Mouse (Mus musculus) E14TG2a.4 (cell line): ENCODE results near the gene Pak4.

Experiments
- H3K27me3 ChIP-seq: 2 replicates; pipeline ENCODE4 v1.6.1; 2014; ENCODE audit warnings: low read length, control low read depth; ENCODE audit not compliant: insufficient read depth
- H3K36me3 ChIP-seq: 2 replicates; pipeline ENCODE4 v1.6.1; 2014; ENCODE audit warnings: low read length, control low read depth; ENCODE audit not compliant: insufficient read depth
- H3K4me1 ChIP-seq: replicated peaks from 2 replicates; pipeline ENCODE4 v1.6.1; 2014; ENCODE audit warnings: low read depth, low read length, control low read depth
- H3K4me3 ChIP-seq: replicated peaks from 2 replicates; pipeline ENCODE4 v1.5.1; 2014; ENCODE audit warnings: mild to moderate bottlenecking, low read length
- H3K9me3 ChIP-seq: 2 replicates; pipeline ENCODE4 v1.6.1; 2014; ENCODE audit warnings: low read length, control low read depth
- CTCF ChIP-seq: conservative IDR thresholded peaks from 2 replicates; pipeline ENCODE4 v1.5.1; 2014; ENCODE audit warnings: low read length
- NANOG ChIP-seq: IDR thresholded peaks from 2 replicates; pipeline ENCODE4 v1.6.1; 2014; ENCODE audit warnings: borderline replicate concordance, low read length, mixed read lengths
- POU5F1 ChIP-seq: IDR thresholded peaks from 2 replicates; pipeline ENCODE4 v1.6.1; 2014; ENCODE audit warnings: low read length, borderline replicate concordance

Pak4 gene

GRCm38 (mm10) chr7:28572689-28573088 is 25.3 kb downstream of the Pak4 start:
- no peak for TF ChIP-seq POU5F1
- no peak for TF ChIP-seq NANOG
- TF ChIP-seq CTCF = no peak
- H3K9me3 ChIP-seq = no peaks in the 10 kb centered on the region
- peaks cover 89% of the 10 kb centered on the region for H3K36me3 ChIP-seq
- peaks cover 100% of the 10 kb centered on the region for H3K4me1 ChIP-seq
- no peaks in the 10 kb centered on the region for H3K27me3 ChIP-seq
- H3K4me3 ChIP-seq = no peak overlapping the region

GRCm38 (mm10) chr7:28570982-28571682 is 26.9 kb downstream of the Pak4 start:
- Histone ChIP-seq H3K36me3 (peaks cover 93% of the 10 kb centered on the region), H3K4me3 (peak overlapping the region; percentile 17; the same call in 1 of the 2 replicates), H3K27me3 (no peaks in the 10 kb centered on the region), H3K9me3 (no peaks in the 10 kb centered on the region), H3K4me1 (peaks cover 99% of the 10 kb centered on the region)
- no peak for TF ChIP-seq NANOG
- no peak for TF ChIP-seq POU5F1
- no peak for TF ChIP-seq CTCF

DNA sequence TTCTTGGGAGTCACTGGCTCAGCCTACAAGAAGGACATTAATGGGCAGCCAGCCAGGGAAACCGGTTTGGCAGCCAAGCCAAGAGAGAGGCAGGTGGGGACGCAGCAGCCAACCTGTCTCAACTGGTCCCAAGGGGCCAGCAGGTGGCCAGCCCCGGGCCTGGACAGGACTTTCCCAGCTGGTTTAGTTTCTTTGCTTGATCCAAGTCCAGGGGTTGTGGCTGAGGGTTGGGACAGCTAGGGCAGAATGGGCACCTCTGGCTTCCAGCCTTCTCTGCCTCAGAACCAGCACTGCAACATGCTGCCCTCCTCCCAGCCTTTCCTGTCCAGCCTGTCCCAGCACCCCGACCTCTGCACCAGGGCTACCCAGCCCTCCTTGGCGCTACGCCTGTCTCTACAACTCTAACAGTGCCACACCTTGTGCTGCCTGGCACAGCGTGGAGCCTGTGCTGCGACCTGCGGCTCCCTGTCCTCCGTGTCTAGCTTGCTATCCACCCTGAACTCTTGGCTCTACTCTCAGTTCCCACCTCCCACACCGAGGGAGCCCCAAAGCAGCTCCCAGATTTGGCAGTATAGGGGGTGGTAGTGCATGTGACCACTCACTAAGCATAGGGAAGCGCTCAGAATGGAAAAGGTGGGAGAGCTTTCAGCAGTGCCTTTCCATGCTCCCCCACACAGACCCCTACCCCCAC is 27.5 kb downstream of the Pak4 start:
- TF ChIP-seq CTCF (no peak), POU5F1 (no peak), NANOG (no peak)
- H3K36me3 ChIP-seq = peaks cover 93% of the 10 kb centered on the region
- H3K9me3 ChIP-seq = no peaks in the 10 kb centered on the region
- H3K4me1 ChIP-seq = peaks cover 99% of the 10 kb centered on the region
- peak overlapping the region; percentile 17; the same call in 1 of the 2 replicates for H3K4me3 ChIP-seq
- H3K27me3 ChIP-seq = no peaks in the 10 kb centered on the region

- TF ChIP-seq CTCF (peak; percentile 73), POU5F1 (no peak), NANOG (no peak)
- Histone ChIP-seq H3K27me3 (no peaks in the 10 kb centered on the region), H3K4me1 (peaks cover 95% of the 10 kb centered on the region), H3K9me3 (no peaks in the 10 kb centered on the region), H3K4me3 (no peak overlapping the region), H3K36me3 (peaks cover 95% of the 10 kb centered on the region)
Measured at GRCm38 (mm10) chr7:28568253-28568652, 29.7 kb downstream of the Pak4 start.

DNA sequence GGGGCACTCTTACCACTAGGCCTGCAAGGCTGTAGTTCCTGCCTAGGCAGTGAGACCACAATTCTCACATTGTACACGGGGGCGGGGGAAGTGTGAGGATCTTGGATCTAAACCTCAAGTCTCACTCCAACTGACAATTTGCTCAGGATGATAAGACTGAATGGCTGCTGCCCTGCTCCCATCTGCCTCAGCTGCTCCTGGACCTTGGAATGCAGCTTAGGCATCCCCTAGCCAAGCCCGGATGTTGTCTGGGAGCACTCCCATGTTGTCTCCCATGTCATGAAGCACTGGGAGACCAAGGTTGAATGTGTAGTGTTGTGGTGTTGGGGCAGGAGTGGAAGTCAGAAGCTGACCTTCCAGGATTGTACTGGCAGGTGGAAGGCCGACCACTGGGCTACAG is 30.4 kb downstream of the Pak4 start:
- peaks cover 95% of the 10 kb centered on the region for H3K4me1 ChIP-seq
- H3K9me3 ChIP-seq = no peaks in the 10 kb centered on the region
- no peak for TF ChIP-seq CTCF
- no peak for TF ChIP-seq NANOG
- TF ChIP-seq POU5F1 = no peak
- H3K27me3 ChIP-seq = no peaks in the 10 kb centered on the region
- H3K36me3 ChIP-seq = peaks cover 95% of the 10 kb centered on the region
- no peak overlapping the region for H3K4me3 ChIP-seq

GRCm38 (mm10) chr7:28565407-28565806 is 32.6 kb downstream of the Pak4 start:
- Histone ChIP-seq H3K27me3 (no peaks in the 10 kb centered on the region), H3K4me3 (no peak overlapping the region), H3K36me3 (peaks cover 99% of the 10 kb centered on the region), H3K9me3 (no peaks in the 10 kb centered on the region), H3K4me1 (peaks cover 91% of the 10 kb centered on the region)
- no peak for TF ChIP-seq POU5F1
- no peak for TF ChIP-seq NANOG
- no peak for TF ChIP-seq CTCF

DNA sequence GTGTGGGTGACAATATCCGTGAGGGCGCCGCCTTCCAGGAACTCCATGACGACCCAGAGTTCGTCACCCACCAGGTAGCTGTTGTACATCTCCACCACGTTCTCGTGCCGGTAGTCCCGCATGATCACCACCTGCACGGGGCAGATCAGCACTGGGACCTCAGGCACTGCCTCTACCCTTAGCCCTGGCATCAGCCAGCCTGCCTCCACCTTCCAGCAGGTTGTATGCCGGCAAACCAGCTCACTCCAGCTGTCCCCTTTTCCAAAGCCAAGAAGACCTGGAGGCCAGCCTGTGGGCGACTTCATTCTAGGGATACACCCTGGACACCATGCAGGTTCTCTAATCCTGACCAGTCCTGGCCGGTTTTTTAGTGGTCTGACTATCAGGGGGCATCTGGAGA is 35.0 kb downstream of the Pak4 start:
- peaks cover 97% of the 10 kb centered on the region for H3K36me3 ChIP-seq
- H3K27me3 ChIP-seq = no peaks in the 10 kb centered on the region
- peak overlapping the region; percentile 29 for H3K4me3 ChIP-seq

DNA sequence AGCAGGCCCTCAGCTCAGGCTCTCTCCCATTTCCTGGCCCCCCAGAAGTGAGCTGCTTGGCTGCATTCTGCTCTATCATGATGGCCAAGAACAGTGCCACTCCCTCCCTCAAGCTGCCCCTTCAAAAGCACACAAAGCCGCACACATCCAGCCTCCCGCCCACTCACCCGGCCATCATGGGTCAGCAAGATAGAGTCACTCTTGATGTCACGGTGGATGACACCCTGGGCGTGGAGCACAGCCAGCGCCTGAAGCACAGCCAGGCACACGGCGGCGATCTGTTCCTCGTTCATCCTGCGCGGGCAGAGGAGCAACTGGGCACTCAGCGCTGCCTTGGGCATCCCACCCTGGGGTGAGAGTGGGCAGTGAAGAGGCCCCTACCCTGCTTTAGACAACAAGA is 35.6 kb downstream of the Pak4 start:
- H3K27me3 ChIP-seq = no peaks in the 10 kb centered on the region
- peak overlapping the region; percentile 29 for H3K4me3 ChIP-seq
- peaks cover 91% of the 10 kb centered on the region for H3K4me1 ChIP-seq
- H3K9me3 ChIP-seq = no peaks in the 10 kb centered on the region
- H3K36me3 ChIP-seq = peaks cover 97% of the 10 kb centered on the region
- TF ChIP-seq CTCF (no peak), POU5F1 (no peak), NANOG (no peak)

More for the DNA sequence above, 35.0 kb downstream of the Pak4 start:
- Histone ChIP-seq H3K9me3 (no peaks in the 10 kb centered on the region), H3K4me1 (peaks cover 91% of the 10 kb centered on the region)
- TF ChIP-seq CTCF (no peak), POU5F1 (no peak), NANOG (no peak)
